Mouse (Mus musculus) spleen, postnatal 4 days (tissue): ENCODE results near the gene Wdtc1.
A peak's percentile ranks its signal among the peaks of the same experiment; 100 is the strongest.

Experiments
- DNase-seq, 2 experiments: peaks; one replicate each; pipeline ENCODE4 v3.0.0; 2022; ENCODE audit warnings: low spot score in 2 of 2

Gene Wdtc1

GRCm38 (mm10) chr4:133285299-133285698 lies 68.0 kb downstream of the Wdtc1 start:
- no peak for DNase-seq

- DNase-seq = no peak
Observed at GRCm38 (mm10) chr4:133282656-133283055, 70.6 kb downstream of the Wdtc1 start.

GRCm38 (mm10) chr4:133281951-133282481 lies 71.3 kb downstream of the Wdtc1 start:
- DNase-seq = no peak

GRCm38 (mm10) chr4:133281513-133281912 lies 71.8 kb downstream of the Wdtc1 start:
- DNase-seq = no peak

- DNase-seq = no peak
Observed at GRCm38 (mm10) chr4:133278482-133278881, 74.8 kb downstream of the Wdtc1 start.

GRCm38 (mm10) chr4:133278067-133278466 lies 75.2 kb downstream of the Wdtc1 start:
- no peak for DNase-seq

GRCm38 (mm10) chr4:133277104-133278026 lies 75.9 kb downstream of the Wdtc1 start, which contains the start of gene Tmem222:
Gene Tmem222 (minus strand): TSS chr4:133277792.
- DNase-seq = peak; percentile 94 to 97

GRCm38 (mm10) chr4:133270929-133271328 lies 82.4 kb downstream of the Wdtc1 start:
- DNase-seq = no peak

GRCm38 (mm10) chr4:133269596-133269995 lies 83.7 kb downstream of the Wdtc1 start:
- no peak for DNase-seq

GRCm38 (mm10) chr4:133268931-133269330 lies 84.3 kb downstream of the Wdtc1 start:
- DNase-seq = no peak

- no peak for DNase-seq
Observed at GRCm38 (mm10) chr4:133266248-133266880, 86.9 kb downstream of the Wdtc1 start.

- no peak for DNase-seq
Observed at GRCm38 (mm10) chr4:133265759-133266158, 87.5 kb downstream of the Wdtc1 start.

- no peak for DNase-seq
Observed at GRCm38 (mm10) chr4:133265297-133265696, 88.0 kb downstream of the Wdtc1 start.

GRCm38 (mm10) chr4:133264559-133264958 lies 88.7 kb downstream of the Wdtc1 start:
- DNase-seq = no peak

GRCm38 (mm10) chr4:133263756-133264155 lies 89.5 kb downstream of the Wdtc1 start:
- DNase-seq = no peak

- peak in 1 of 2 experiments; percentile 66 for DNase-seq
Observed at GRCm38 (mm10) chr4:133262882-133263281, 90.4 kb downstream of the Wdtc1 start, which contains the start of gene Sytl1. Gene Sytl1 (minus strand): TSS chr4:133263113.

- DNase-seq = no peak
Observed at GRCm38 (mm10) chr4:133262375-133262765, 90.9 kb downstream of the Wdtc1 start.

- DNase-seq = peak in 1 of 2 experiments; percentile 67
Observed at GRCm38 (mm10) chr4:133261641-133262374, 91.5 kb downstream of the Wdtc1 start.

GRCm38 (mm10) chr4:133257798-133258408 lies 95.4 kb downstream of the Wdtc1 start:
- no peak for DNase-seq

GRCm38 (mm10) chr4:133257230-133257629 lies 96.1 kb downstream of the Wdtc1 start:
- DNase-seq = no peak

GRCm38 (mm10) chr4:133256820-133257219 lies 96.5 kb downstream of the Wdtc1 start:
- DNase-seq = no peak
